Mouse (Mus musculus): ENCODE measurements at regions not wholly inside any gene's neighbourhood (a gene's known extent, or its start where the extent isn't known, plus 50 kb on each side); places are given as distances from the start of the nearest gene placed in this dataset.
"Not testable (repeated sequence)": the region's sequence is repeated elsewhere in the genome, so short reads cannot be mapped to it uniquely, and the experiment has no call there.

DNA sequence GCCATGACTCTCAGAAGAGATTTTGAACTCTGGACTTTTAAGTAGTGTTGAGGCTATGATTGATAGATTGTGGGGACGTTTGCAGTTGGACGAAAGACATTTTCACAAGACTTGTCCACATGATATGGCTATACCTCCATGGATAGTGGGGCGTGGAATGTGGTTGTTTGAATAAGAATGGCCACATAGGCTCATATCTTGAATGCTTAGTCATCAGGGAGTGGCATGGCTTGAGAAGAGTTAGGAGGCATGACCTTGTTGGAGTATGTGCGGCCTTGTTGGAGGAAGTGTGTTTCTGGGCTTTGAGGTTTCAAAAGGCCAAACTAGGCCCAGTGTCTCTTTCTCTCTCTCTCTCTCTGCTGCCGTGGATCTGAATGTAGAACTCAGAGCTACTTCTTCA lies 204.7 kb upstream of the Pclo start:
- DNase-seq (ENCODE audit: low spot score in 2 of 2), result no peak

DNA sequence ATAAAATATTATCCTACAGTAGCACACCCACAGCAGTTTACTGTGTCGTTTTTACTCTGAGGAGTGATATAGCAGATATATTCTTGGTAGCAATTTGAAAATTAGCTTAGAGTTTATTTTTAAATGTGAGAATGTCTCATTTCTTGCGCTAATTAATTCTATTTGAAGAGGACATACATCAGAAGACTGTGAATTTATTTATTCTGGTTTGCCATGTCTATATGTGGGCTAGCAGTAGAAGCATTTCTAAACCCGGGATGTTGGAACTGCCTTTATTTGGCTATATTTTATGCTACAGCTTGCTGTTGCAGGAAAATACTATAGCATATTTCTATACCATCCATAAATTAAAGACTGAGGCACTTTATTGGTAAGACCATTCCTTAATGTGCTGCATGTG lies 203.0 kb upstream of the Pclo start:
- DNase-seq (ENCODE audit: low spot score in 2 of 2), result no peak

DNA sequence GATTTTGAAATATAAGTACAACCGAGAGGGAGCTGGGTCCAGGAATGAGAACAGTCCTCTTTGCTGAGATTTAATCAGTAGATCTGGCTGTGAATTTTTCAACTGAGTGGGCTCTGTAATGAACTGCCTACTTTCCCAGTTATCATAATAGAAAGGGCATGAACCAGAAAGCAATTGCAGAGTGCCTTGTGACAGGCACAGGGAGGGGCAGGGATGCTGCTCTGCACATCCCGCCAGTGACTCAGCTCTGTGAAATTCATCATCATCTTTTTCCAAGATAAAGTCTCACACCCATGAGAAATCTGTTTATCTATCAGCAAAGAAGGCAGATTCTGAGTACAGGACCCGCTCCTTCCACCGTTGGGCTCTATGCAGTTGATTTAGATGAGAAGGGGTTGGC lies 194.5 kb upstream of the Pclo start:
- DNase-seq (ENCODE audit: low spot score in 2 of 2), result peak; percentile 9 to 14

DNA sequence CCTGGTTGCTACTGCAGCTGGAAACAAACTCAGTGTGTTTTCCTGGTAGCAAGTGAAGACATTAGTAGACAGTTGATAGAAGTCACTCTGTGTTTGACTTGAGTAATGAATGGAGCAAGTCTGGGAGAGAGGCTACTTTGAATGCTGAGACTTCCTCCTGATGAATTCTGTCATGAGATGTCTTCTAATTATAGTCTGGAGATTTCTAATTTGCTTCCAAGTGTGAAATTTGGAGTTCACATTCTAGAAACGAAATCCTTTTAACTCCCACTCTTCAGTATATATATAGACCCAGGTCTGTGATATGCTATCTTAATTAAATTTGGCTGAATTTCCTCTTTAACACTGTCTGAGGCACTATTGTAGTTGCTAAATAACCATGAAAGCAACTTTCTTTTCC lies 192.7 kb upstream of the Pclo start:
- no peak for DNase-seq (ENCODE audit: low spot score in 2 of 2)

DNA sequence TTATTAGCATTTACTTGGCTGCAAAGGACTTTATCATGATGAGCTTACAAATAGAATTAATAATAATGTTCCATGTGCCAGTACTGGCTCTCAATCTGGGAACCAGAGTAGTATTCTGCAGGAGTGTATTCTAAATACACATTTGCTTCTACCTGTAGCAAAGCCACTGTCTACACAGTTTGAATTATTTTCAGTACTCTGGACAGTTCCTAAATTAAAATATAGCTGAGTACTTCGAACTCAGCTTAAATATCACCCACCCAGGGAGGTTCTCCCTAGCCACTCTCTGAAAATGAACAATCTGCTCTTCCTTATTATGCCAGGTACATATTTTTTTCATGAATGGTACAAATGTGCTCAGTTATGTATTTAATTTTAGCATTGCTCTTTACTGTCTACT lies 154.3 kb upstream of the Pclo start:
- no peak for DNase-seq (ENCODE audit: low spot score in 2 of 2)

DNA sequence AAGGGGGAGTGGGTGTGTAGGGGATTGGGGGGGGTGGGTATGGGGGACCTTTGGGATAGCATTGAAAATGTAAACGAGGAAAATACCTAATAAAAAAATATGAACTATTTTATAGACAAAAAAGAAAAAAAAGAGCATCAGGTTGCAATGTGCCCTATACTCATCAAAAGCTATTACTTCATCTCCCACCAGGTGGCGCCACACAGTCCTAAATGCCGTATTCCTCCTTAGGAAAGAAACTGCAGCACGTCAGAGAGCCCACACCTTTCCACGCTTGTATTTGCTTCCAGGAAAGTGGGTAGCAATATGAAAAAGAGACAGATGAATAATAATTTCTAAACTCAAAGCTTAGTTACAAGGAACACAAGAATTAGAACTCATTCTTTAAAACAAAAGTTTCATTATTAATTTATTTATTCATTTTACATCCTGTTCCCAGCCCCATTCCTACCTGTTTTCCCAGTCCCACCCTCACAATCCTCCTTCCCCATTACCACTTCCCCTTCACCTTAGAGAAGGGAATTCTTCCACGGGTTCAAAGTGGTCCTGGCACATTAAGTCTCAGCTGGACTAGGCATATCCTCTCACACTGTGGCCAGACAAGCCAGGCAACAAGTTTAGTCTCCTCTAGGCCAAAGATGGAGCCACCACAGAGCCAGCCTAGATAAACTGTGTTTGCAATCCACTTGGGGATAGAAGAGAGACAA lies 125.4 kb upstream of the Pclo start:
- peak; percentile 81 to 89 for DNase-seq (ENCODE audit: low spot score in 2 of 2)

DNA sequence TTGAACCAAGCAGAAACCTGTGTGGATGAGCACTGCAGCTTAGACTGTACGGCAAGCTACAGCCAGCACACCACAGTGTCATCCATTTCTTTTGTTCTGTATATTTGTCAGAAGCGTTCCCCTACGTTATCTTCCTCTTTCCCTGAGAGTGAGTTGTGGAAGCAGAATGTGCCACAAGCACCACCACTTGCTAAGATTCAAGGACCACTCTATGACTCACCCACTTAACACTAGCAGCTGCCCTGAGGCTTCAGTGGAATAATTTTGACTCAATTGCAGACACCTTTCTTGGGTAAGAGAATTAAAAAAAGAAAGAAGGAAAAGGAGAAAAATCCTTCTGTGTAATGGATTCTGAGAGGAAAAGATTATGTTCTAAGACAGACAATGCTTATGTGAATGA lies 122.9 kb upstream of the Pclo start:
- DNase-seq (ENCODE audit: low spot score in 2 of 2), result no peak

DNA sequence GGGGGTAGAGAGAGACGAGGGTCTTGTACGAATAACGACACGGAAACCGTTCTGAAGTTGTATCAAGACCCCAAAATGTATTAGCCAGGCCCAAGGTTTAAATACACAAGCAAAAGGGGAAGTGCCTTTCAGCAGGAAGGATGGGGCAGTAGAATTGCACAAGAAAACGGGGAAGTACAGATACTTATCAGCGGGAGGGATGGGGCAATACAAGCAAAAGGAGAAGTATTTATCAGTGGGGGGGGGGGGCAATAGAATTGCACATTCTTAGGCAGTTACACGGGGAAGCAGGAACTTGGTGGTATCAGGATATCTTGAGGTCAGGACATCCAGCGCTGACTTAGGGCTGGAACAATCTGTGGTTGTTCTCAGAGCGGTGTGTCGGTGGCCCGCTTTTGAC lies 111.3 kb upstream of the Pclo start:
- not testable (repeated sequence) for DNase-seq (ENCODE audit: low spot score in 2 of 2)

DNA sequence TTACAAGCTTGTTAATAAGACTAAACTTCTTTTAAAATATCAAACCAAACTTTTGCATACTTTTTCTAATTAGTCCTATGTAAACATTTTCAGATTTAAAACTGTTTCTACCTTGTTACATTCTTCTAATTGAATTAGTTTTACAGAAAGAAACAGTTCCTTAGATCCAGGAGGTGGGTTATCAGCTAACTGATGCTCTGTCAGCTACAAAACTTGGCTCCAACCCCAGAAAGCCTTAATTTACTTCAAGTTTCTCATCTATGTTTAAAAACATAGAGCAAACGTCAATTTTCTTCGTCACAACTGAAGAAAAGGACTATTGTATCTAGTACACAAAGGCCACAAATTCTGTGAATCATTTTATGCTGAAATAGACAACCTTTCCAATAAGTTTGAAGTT lies 110.4 kb upstream of the Pclo start:
- no peak for DNase-seq (ENCODE audit: low spot score in 2 of 2)

DNA sequence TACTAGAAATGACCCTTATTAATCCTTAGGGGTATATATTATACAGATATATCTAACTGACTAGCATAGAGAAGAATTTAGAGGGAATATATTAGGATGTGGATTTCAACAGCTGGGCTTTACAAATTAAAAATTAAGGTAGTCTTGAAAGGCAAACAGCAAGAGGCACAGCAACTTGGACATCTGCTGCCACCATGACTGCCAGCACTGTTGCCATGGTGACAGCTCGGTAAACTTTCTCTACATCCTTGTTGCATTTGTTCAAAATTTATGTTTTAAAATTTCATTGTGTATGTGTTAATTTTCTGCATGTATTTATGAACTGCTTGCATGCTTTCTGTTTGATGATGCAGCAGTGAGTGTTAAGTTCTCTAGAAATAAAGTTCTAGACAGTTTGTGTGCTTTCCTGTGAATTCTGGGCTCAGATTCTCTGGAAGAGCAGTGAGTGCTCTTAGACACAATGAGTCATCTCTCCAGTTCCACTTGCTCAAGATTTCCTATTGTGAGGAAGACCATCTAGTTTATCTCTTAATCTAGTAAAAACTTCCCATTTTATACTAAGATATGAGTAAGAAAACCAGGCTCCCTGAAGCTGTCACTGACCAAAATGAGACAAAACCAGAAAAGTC lies 99.4 kb upstream of the Pclo start:
- peak; percentile 5 to 8 for DNase-seq (ENCODE audit: low spot score in 2 of 2)

DNA sequence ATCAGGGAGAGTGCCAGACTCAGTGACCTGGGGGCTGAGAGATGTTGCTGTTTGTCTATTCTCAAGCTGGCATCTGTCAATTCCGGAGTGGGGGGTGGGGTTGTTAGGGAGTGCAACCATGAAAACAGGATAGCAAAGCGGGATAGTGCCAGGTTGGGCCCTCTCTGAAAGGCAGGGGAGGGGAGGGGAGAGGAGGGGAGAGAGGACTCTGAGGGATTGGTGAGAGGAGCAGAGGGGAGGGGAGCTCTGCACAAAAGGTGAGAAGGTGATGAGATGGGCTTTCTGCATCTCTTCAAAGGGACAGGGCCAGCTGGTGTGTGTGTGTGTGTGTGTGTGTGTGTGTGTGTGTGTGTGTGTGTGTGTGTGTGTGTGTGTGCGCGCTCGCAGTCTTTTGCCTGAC lies 61.6 kb upstream of the Pclo start:
- DNase-seq (ENCODE audit: low spot score in 2 of 2), result no peak
